Mouse (Mus musculus): ENCODE measurements at regions not wholly inside any gene's neighbourhood (a gene's known extent, or its start where the extent isn't known, plus 50 kb on each side); places are given as distances from the start of the nearest gene placed in this dataset.

- TF ChIP-seq CTCF (conservative IDR thresholded peaks at IDR 0.05; ENCODE audit: low read length): no peak
- no peak for TF ChIP-seq NANOG (IDR thresholded peaks at IDR 0.05; ENCODE audit: borderline replicate concordance, low read length)
Measured at GRCm38 (mm10) chr8:8421713-8422112, 239.3 kb downstream of the Efnb2 start.

Data from E14TG2a.4 (cell line).